Mouse (Mus musculus) adrenal gland, postnatal 4 days (tissue): ENCODE results near the gene Slc7a15. TPM values are rescaled to one million over a fixed set of nuclear protein-coding genes. Genes with fewer than 3 reads are reported as not detected.

Experiments used
- DNase-seq, 2 experiments: peaks; one replicate each; pipeline ENCODE4 v3.0.0; 2021 to 2022; ENCODE audit warnings: low spot score in 2 of 2, mixed read lengths in 2 of 2
- total RNA-seq, 2 experiments: library from RNA; stranded (reverse); gene quantifications; 2 replicates each; pipeline ENCODE4 v1.2.3; 2021

Slc7a15 gene
- total RNA-seq, 2 experiments from 2014 or later, result not detected

DNA sequence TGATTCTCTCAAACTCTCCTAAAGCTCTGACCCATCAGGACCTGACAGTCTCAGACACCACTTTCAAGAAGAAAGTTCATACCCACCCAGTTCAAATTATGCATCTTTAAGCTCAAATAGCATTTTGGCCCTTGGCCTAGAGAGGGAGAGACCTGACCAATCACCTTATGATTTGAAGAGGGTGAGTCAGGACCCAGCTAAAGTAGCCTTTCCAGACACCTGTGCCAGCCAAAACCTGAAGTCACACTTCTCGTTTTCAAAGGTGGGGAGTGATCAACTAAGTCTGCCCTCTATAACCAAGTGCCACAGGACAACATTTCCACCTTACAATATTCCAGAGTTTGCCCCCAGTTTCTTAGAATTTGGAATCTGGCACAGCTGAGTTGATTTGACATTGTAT is 111.6 kb downstream of the Slc7a15 start:
- no peak for DNase-seq

DNA sequence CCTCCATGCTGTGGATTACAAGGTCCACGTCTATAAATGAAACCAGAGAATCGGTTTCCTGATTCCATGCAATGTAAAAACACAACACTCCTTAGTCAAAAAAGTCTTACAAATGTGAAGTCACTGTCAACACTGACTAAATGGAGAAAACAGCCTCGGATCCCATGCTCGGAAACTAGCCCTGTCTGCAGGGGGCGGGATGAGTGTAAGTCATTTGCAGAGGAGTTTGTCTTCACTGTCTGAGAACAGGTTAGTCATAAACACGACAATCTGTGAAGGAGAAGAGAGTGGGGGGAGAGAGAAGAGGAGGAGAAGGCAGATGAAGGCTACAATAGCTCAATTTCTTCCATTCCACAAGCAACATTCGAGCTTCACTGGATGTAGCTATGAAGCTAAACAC is 113.6 kb downstream of the Slc7a15 start:
- DNase-seq, result no peak

DNA sequence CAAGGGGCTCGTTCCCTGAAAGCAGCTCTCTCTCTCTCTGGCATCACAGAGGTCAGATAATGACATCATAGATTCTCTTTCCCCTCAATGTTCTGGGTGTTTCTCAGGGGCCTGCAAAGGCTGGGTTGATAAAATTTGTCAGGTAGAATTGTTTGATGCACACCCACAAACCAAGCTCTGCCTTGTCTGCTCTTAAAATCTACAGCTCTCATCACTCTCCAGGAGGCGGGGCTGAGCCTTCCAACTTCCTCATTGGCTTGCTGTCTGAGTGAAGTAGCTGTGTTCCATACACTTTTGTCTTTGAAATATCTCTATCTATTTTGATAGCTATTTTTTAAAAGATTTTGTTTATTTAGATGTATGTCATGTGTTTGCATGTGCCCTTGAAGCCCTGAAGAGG is 116.7 kb downstream of the Slc7a15 start:
- no peak for DNase-seq

Other genes starting within 250 kb of the Slc7a15 start
- 100 to 1,000 TPM; 176 to 206 TPM for gene Rhob, start 99.1 kb downstream of the Slc7a15 start, total RNA-seq
- gene Pum2, start 75.1 kb upstream of the Slc7a15 start, total RNA-seq, result 100 to 1,000 TPM; 155 to 166 TPM
- gene Sdc1, start 172.3 kb upstream of the Slc7a15 start, total RNA-seq, result 10 to 100 TPM; 34.6 to 52.4 TPM